Mouse (Mus musculus) c-Kit-negative CD71-positive TER-119-positive erythroid progenitor cells, embryonic 14.5 days (primary cell): ENCODE results near the gene Lfng.

Experiments used
- DNase-seq: peaks from one replicate; pipeline ENCODE4 v3.0.0-alpha.2; 2013; ENCODE audit warnings: low read depth, low spot score

The Lfng gene

GRCm38 (mm10) chr5:140639312-140639711 lies 32.2 kb downstream of the Lfng start:
- no peak for DNase-seq

- DNase-seq: no peak
Measured at GRCm38 (mm10) chr5:140639871-140640270, 32.8 kb downstream of the Lfng start.

DNA sequence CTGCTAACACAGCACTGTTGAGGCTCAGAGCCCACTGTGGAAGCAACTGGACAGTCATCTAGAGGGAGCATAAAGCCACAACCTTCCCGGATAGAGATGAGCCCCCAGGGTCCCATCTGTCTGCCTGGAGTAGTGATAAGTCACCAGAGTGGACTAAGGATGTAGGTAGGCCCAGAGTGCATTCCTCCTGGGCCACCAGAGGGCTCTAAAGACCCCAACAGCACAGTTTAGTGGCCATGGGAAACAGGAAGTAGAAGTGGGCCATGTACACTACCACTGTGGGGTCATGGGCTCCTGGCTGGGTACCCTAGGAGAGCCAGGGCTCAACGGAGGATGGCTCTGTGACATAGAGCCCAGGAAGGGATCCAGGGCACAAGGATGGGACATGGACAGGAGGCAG lies 33.7 kb downstream of the Lfng start:
- DNase-seq: no peak

DNA sequence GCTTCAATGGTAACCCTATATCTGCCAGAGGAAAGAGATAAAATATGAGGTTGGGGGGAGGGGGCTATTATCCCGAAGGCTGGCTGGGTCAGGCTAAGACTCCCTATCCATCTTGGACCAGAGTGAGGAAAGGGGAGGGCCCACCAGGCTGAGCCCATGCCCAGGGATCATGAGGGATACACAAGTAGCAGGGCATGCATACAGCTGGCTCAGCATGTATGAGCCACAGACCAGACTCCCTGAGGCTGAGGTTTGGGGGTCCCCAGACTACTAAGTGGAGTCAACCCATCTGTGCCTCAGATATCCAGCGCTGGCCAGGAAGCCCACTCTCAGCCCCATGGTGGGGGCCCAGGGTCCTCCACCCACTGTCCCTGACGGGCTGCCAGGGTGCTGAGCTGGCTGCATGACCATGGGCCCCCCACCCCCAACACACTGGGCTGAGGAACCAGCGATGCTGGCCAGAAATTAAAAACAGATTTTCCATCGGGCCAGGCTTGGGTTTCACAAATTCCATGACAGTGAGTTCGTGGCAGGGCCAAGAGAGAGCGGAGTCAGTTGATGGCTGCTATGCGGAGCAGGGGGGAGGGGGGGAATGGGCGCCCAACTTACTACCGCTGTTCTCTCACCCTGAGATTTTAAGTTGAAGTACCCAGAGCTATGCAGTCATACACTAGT lies 34.3 kb downstream of the Lfng start:
- no peak for DNase-seq

- no peak for DNase-seq
Measured at GRCm38 (mm10) chr5:140642076-140642475, 35.0 kb downstream of the Lfng start.

- DNase-seq: no peak
Measured at GRCm38 (mm10) chr5:140644263-140644662, 37.1 kb downstream of the Lfng start.

DNA sequence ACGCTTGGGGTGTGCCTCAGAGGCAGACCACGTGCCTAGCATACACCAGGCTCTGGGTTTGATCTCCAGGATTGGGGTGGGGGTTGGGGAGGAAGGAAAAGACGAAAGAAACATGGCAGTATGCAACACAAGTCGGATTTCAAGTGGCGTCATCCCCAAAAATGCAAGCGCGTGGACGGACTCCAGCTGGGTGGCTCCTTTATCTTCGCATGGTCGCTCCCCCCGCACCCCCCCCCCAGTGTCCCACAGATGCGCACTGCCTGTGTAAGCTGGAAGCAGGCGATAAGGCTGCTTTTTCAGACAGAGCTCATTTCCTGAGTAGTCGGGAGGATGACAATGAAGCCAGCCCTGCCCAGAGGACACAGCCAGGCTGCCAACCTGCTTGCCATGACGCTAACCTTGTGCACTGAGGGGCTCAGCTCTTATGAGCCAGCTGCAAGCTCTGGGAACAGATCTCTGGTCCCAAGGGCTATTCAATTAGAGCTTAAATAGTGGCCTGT lies 37.6 kb downstream of the Lfng start:
- DNase-seq: peak; percentile 45

GRCm38 (mm10) chr5:140645454-140645853 lies 38.3 kb downstream of the Lfng start:
- DNase-seq: no peak

DNA sequence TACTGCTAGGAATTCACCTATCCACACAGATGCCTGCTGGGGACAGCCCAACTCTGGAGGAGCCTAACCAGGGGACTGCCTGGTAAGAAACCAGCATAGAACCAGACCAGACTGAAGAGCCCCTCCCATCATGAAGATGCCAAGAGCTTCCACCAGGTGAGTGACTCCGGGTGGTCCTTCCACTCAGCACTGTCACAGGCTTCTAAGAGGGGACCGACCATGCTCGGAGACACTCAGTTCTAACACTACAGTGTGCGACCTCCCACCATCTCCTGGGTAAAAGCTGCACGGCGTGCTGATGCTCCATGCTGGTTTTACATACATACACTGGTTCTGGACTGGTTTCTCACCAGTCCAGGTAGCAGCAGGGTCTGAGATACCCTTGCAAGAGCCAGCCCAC lies 39.1 kb downstream of the Lfng start:
- DNase-seq: no peak

- no peak for DNase-seq
Measured at GRCm38 (mm10) chr5:140647031-140647760, 40.1 kb downstream of the Lfng start.

DNA sequence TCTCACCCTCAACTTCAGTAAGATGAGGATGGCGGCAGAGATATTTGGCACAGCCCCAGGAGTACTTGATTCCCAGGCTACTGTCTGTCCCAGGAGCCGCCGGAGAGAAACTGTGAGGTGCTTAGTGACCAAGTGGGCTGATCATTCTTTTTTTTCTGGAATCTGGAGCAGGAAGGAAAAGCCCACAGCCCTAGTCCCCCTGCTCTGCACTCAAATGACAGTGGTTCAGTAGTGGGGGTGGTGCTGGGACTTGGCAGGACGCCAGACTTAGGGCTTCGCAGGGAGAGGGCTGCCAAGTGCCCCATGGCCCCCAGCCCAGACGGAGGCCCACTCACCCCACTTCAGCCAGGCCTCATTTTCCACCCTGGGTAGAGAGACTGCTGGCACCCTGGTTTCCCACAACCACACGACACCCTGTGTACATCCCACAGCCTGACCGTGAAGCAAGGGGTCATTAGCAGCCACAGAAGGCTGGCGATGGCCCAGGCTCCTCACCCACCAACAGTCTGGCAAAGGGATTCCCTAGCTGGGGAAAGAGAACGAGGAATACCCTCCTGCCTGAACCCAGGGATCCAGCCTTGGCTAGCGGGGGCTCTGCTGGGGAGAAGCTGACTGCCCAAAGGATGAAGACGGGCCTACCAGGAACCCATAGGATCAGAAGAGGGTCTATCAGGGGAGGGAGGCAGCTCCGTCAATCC lies 40.9 kb downstream of the Lfng start:
- DNase-seq: no peak

- DNase-seq: no peak
Measured at GRCm38 (mm10) chr5:140648519-140649100, 41.5 kb downstream of the Lfng start, which contains the start of gene Ttyh3. Ttyh3 (minus strand) TSS chr5:140649031.

- DNase-seq: peak; percentile 92
Measured at GRCm38 (mm10) chr5:140649101-140649667, 42.1 kb downstream of the Lfng start.

DNA sequence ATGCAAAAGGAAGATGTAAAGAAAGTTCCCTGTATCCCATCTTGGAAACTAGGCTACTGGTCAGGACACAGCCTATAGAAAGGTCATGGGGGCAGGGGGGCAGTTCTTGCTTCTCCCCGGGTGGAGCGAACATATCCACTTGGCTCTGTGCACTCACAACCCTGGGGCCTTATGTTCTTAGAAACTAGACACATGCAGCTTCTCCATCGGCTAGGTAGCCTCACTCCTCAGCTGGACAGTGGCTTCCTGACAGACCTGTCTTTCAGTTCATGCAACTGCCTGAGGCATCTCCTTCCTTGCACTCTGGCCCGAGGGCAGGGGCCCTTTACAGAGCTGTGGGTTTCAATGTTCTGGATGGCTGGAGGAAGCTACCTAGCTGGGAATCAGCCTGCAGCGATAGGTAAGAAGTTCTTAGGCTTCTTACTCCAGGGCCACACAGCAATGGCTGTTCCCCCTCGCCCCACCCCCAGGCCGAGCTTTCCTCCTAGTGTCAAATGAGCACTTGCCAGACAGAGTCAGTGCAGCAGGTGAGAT lies 42.8 kb downstream of the Lfng start:
- DNase-seq: no peak

- no peak for DNase-seq
Measured at GRCm38 (mm10) chr5:140651231-140651630, 44.1 kb downstream of the Lfng start.

DNA sequence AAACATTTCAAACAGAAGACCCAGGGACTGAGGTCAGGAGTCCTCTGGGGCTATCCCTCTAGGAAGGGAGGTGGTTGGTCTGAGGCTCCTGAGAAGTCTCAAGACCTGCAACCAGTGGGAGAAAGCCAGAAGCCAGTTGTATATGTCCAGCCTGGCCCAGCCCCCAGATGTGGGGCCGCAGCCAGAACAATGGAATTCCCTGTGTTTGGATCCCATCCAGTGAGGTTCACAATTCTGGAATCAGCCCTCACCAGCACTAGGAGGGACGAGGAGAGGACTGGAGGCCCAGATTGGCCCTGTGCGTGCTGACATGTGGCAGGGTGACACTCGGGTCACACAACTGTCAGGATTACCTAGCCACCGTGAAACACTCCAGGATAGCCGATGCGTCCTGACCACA lies 45.5 kb downstream of the Lfng start:
- DNase-seq: no peak

DNA sequence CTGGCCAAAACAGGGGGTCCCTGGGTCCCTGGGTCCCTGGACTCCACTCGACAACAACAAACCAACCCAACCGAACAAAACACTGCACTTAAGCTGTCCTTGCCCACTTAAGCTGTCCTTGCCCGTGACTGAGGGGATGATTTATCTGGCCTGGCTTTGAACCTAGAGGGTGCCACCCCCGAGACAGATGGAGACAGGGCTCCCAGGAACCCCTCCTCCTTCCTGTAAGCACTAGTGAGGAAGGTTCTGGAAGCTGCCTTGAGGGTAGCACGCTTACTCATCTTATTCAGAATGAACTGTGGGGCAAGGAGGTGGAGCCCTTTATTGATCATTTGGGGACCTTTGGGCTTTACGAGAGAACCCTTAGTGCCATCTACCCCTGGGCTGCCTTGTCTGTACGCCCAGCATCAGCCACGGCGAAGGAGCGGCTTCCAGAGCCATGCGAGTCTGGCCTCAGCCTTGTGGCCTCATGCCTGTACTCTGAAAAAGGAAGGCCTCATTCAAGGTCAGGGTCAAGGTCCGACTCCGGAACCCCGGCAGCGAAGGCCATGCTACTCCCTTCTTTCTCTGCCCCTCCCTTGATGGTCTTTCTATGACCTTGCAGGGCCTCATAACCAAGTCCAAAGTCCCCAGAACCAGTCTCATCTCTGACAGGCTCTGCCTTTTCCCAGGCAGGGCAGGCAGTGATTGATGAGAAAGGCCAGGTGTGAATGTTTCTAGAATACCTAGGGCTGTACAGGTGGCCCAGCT lies 47.2 kb downstream of the Lfng start:
- no peak for DNase-seq

DNA sequence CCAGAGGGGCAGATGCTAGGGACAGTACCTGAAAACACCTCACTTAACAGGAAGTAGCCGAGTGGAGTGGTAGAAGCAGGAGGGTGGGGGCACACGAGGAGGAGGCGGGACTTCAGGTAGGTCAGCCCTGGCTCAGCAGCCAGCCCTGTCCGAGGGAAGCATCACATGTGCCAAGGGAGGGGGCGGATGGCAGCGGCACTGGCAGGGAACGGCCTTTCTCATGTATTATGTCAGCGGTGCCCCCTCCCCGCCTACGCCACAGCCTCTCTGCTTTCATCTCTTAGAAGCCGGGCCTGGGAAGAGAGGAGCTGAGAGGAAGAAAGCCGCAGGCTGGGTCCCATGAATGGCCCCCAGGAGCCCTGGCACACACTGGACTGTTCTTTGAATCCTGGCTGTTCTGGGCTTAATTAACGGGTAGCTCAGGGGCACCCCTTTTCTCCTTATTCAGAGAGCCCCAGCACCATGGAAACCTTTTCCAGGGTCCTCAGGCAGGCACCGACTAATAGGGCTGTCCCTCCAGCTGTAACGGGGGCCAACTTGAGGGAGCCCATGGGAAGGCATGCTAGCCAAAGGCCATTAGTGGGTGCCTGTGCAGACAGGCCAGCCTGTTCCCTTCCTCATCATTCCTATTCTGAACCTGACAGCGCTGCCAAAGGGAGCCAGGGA lies 52.6 kb downstream of the Lfng start:
- no peak for DNase-seq

- DNase-seq: no peak
Measured at GRCm38 (mm10) chr5:140660398-140660797, 53.3 kb downstream of the Lfng start.

GRCm38 (mm10) chr5:140661427-140661826 lies 54.3 kb downstream of the Lfng start:
- no peak for DNase-seq
